Mouse (Mus musculus): ENCODE results near the gene Hs3st2. TPM values are rescaled to one million over a fixed set of nuclear protein-coding genes. Genes with fewer than 3 reads are reported as not detected.

Gene Hs3st2
- polyA plus RNA-seq (2015; fragmentation: Illumina TruSeq; extraction: RNeasy Lipid Tissue Mini Kit (QIAGEN cat#74804); ENCODE audit: insufficient read depth, low replicate concordance) = 3.8 TPM

GRCm38 (mm10) chr7:121391225-121391983 lies at the start of gene Hs3st2:
TSS of gene Hs3st2 (plus strand) at chr7:121391859.

All from spleen, adult 10 weeks (tissue).